Mouse (Mus musculus) heart, postnatal 25 days (tissue): Measurements from ENCODE around the gene Socs5. TPM values are rescaled to one million over a fixed set of nuclear protein-coding genes. Genes with fewer than 3 reads are reported as not detected.

ENCODE experiments used
- microRNA-seq: library from miRNA; unstranded; fragments of <30 nt; microRNA quantifications from one replicate; pipeline ENCODE4 v1.2.0, GENCODE M21; 2022
- total RNA-seq, 2 experiments: library from RNA; stranded (reverse); gene quantifications; 2 replicates each; pipeline ENCODE4 v1.2.3; 2021

Socs5 gene
- total RNA-seq, 2 experiments from 2014 or later = 27.6 to 34.0 TPM

Small RNAs within 50 kb of the gene (microRNA-seq; reads per million reads assigned to microRNA genes)
- gene Gm22346 = not detected

Other genes starting within 250 kb of the Socs5 start
- gene Tmem247, start 190.3 kb upstream of the Socs5 start, total RNA-seq = not detected
- not detected for gene Atp6v1e2, start 159.8 kb upstream of the Socs5 start, total RNA-seq
- 100 to 1,000 TPM; 140 to 159 TPM for gene Rhoq, start 144.6 kb upstream of the Socs5 start, total RNA-seq
- gene Pigf, start 82.3 kb upstream of the Socs5 start, total RNA-seq = 1 to 10 TPM; 4.2 to 4.8 TPM
- gene Cript, start 82.1 kb upstream of the Socs5 start, total RNA-seq = 10 to 100 TPM; 38.8 to 46.8 TPM
- gene Mcfd2, start 158.3 kb downstream of the Socs5 start, total RNA-seq = 10 to 100 TPM; 41.8 to 46.4 TPM
- gene Ttc7, start 175.2 kb downstream of the Socs5 start, total RNA-seq = 10 to 100 TPM; 10.4 to 13.0 TPM